Mouse (Mus musculus) embryonic facial prominence, embryonic 12.5 days (tissue): ENCODE results near the gene Hectd2. TPM values are rescaled to one million over a fixed set of nuclear protein-coding genes. Genes with fewer than 3 reads are reported as not detected.

Source experiments
- ATAC-seq: fragments of 200-750 bp; cut with Nextera tagmentation; 2 replicates; pipeline ENCODE4 v1.8.0; 2017; ENCODE audit not compliant: insufficient number of reproducible peaks, insufficient read depth, low FRiP score, low TSS enrichment
- H3K27ac ChIP-seq: fragments of 300-500 bp; sonication (generic); 2 replicates; pipeline ENCODE4 v1.5.1; 2016; ENCODE audit warnings: mild to moderate bottlenecking
- H3K27me3 ChIP-seq: fragments of 300-500 bp; sonication (generic); 2 replicates; pipeline ENCODE4 v1.6.1; 2016; ENCODE audit warnings: mild to moderate bottlenecking, moderate library complexity
- H3K36me3 ChIP-seq: fragments of 300-500 bp; sonication (generic); 2 replicates; pipeline ENCODE4 v1.6.1; 2016; ENCODE audit warnings: mild to moderate bottlenecking
- H3K4me1 ChIP-seq: fragments of 300-500 bp; sonication (generic); 2 replicates; pipeline ENCODE4 v1.6.1; 2016
- H3K4me2 ChIP-seq: fragments of 300-500 bp; sonication (generic); replicated peaks from 2 replicates; pipeline ENCODE4 v1.6.1; 2016; ENCODE audit warnings: mild to moderate bottlenecking, moderate library complexity
- H3K4me3 ChIP-seq: fragments of 300-500 bp; sonication (generic); 2 replicates; pipeline ENCODE4 v1.5.1; 2016; ENCODE audit warnings: mild to moderate bottlenecking
- H3K9ac ChIP-seq: fragments of 300-500 bp; sonication (generic); 2 replicates; pipeline ENCODE4 v1.6.1; 2016; ENCODE audit warnings: mild to moderate bottlenecking, moderate library complexity
- H3K9me3 ChIP-seq: fragments of 300-500 bp; sonication (generic); 2 replicates; pipeline ENCODE4 v1.6.1; 2016; ENCODE audit warnings: mild to moderate bottlenecking, moderate library complexity
- WGBS: fragments of 180-500 bp; shearing (Covaris S2); methylation state at CpG from one replicate; pipeline ENCODE4 v1.1.7; 2016; 5-methylcytosine and 5-hydroxymethylcytosine counted together
- polyA plus RNA-seq: library from polyadenylated mRNA; unstranded; fragments of >200 nt; fragmentation: Nextera tagmentation; extraction: Ambion mirVana; gene quantifications from 2 replicates; pipeline ENCODE4 v1.2.1, GENCODE M21; 2016

Hectd2 gene
- polyA plus RNA-seq, 1 experiment from 2014 or later, result 3.8 TPM

DNA sequence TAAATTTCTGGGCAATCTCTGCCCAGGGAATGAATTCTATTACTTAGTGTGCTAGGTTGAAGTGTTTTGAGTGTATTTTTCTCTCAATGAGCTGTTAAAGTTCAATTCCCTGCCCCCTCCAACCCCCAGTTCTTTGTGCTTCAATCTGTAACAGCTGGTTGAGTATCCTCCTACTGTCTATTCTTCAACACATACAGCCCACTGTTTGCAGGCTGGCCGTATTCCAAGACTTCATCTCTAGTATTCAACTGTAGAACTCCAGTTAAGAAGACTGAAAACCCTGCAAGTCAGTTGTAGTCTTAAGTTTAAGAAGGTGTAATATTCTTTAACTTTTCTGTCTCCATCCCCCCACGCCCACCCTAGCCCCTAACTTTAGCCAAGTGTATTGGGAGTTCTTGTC is 10.0 kb downstream of the Hectd2 start:
- H3K9me3 ChIP-seq, result no peaks in the 10 kb centered on the region
- 62% methylated on average over 2 of the region's 2 CpGs for WGBS
- H3K27ac ChIP-seq, result no peak overlapping the region
- no peaks in the 10 kb centered on the region for H3K36me3 ChIP-seq
- no peaks in the 10 kb centered on the region for H3K4me1 ChIP-seq
- no peak overlapping the region for H3K4me2 ChIP-seq
- ATAC-seq, result no peak
- no peaks in the 10 kb centered on the region for H3K27me3 ChIP-seq
- no peak overlapping the region for H3K9ac ChIP-seq
- no peak overlapping the region for H3K4me3 ChIP-seq

DNA sequence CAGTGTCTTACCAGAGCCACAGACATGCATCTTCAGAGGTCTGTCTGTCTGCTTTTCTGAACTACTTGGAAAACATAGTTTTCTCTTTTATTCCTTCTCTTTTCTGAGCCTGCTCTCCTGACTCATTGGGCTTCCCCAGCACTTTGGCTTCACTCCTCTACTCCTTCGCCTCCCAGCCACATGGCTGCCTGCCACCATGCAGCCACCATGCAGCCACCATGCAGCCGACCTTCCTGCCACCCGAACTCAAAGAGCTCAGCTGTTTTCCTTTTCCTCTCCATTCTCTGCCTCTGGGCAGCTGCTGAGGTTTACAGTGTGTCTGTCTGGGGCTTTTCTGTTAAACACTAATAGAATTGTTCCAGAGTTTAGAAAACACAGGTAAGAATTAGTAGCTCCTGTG is 19.5 kb downstream of the Hectd2 start:
- no peaks in the 10 kb centered on the region for H3K27me3 ChIP-seq
- H3K9ac ChIP-seq, result no peak overlapping the region
- H3K4me1 ChIP-seq, result no peaks in the 10 kb centered on the region
- no peaks in the 10 kb centered on the region for H3K36me3 ChIP-seq
- no peaks in the 10 kb centered on the region for H3K9me3 ChIP-seq
- no peak overlapping the region for H3K4me3 ChIP-seq
- H3K4me2 ChIP-seq, result no peak overlapping the region
- no peak overlapping the region for H3K27ac ChIP-seq
- no peak for ATAC-seq
- WGBS, result 55% methylated on average over 3 of the region's 3 CpGs

DNA sequence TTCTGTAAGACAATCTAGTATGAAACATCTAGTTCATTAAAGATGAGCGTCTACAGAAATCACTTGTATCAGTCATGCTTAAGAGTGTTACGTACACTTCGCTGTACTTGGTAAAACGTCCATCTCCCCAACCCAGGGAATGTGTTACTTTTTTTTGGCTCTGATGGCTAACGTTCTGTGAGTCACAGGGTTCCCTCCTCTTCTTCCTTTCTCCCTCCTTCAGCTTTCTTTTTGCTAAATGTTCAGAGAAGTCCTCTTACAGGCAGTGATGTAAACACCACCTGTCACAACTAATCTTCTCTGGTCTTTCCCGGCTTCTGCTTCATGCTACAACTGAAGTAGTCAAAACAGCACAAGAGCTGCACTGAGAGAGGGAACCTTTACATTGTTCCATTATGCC is 20.7 kb downstream of the Hectd2 start:
- Histone ChIP-seq H3K4me1 (no peaks in the 10 kb centered on the region), H3K4me3 (no peak overlapping the region), H3K9ac (no peak overlapping the region), H3K9me3 (no peaks in the 10 kb centered on the region), H3K27me3 (no peaks in the 10 kb centered on the region), H3K27ac (no peak overlapping the region), H3K36me3 (no peaks in the 10 kb centered on the region), H3K4me2 (no peak overlapping the region)
- WGBS, result 83% methylated on average over 6 of the region's 6 CpGs
- no peak for ATAC-seq

DNA sequence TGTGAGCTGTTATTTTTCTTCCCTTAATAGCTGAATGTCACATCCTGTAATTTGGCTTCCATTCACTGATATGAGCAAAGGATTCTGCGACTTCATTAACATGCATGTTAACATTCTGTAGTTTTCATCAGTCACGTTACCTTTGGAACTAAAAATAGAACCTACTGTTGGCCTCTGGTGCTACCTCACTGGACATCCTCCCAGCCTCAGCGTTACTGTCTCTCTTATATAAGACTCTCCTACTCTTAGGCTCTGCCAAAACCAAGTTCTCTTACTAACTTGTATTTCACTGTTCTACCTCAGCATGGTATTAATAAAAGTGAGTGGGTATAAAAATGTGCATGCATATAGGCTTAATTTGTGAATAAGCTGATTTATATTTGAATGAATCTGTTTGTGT is 26.4 kb downstream of the Hectd2 start:
- no peak overlapping the region for H3K4me3 ChIP-seq
- H3K36me3 ChIP-seq, result no peaks in the 10 kb centered on the region
- 74% methylated on average over 3 of the region's 3 CpGs for WGBS
- ATAC-seq, result no peak
- H3K4me1 ChIP-seq, result no peaks in the 10 kb centered on the region
- H3K27me3 ChIP-seq, result no peaks in the 10 kb centered on the region
- H3K9me3 ChIP-seq, result no peaks in the 10 kb centered on the region
- no peak overlapping the region for H3K9ac ChIP-seq
- H3K27ac ChIP-seq, result no peak overlapping the region
- no peak overlapping the region for H3K4me2 ChIP-seq

DNA sequence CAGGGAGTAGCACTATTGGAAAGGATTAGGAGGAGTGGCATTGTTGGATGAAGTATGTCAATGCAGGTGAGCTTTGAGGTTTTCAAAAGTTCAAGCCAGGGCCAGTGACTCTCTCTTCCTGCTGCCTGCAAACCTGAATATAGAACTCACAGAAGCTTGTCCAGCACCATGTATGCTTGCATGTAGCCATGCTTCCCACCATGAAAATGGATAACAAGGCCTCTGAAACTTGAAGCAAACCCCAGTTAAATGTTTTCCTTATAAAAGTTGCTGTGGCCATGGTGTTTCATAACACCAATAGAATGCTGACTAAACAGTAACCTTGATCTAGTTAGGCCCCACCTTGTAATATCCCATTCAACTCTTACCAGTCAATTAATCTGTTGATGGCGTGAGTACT is 27.7 kb downstream of the Hectd2 start:
- H3K27ac ChIP-seq, result no peak overlapping the region
- H3K9me3 ChIP-seq, result no peaks in the 10 kb centered on the region
- no peak overlapping the region for H3K9ac ChIP-seq
- no peaks in the 10 kb centered on the region for H3K27me3 ChIP-seq
- no peak overlapping the region for H3K4me2 ChIP-seq
- no peaks in the 10 kb centered on the region for H3K36me3 ChIP-seq
- no peak overlapping the region for H3K4me3 ChIP-seq
- 90% methylated on average over 1 of the region's 1 CpGs for WGBS
- no peak for ATAC-seq
- no peaks in the 10 kb centered on the region for H3K4me1 ChIP-seq

DNA sequence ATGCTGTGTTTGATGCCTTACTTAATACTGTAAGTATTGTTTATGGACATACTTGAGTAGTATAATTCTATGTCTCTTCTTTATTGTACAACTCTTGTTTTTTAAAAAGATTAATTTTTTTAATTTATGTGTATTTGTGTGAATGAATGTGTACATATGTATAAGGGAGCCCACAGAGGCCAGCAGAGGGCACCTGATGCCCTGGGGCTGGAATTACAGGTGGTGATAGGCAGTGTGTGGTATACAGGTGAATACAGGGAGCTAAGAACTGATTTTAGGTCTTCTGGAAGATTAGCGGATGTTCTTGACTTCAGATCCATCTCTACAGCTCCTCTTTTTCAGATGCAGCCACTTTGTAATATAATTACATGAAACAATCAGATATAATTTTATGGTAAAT is 31.1 kb downstream of the Hectd2 start:
- Histone ChIP-seq H3K27me3 (no peaks in the 10 kb centered on the region), H3K9me3 (no peaks in the 10 kb centered on the region), H3K27ac (no peak overlapping the region), H3K36me3 (no peaks in the 10 kb centered on the region), H3K4me1 (no peaks in the 10 kb centered on the region), H3K9ac (no peak overlapping the region), H3K4me2 (no peak overlapping the region), H3K4me3 (no peak overlapping the region)
- 92% methylated on average over 1 of the region's 1 CpGs for WGBS
- no peak for ATAC-seq

DNA sequence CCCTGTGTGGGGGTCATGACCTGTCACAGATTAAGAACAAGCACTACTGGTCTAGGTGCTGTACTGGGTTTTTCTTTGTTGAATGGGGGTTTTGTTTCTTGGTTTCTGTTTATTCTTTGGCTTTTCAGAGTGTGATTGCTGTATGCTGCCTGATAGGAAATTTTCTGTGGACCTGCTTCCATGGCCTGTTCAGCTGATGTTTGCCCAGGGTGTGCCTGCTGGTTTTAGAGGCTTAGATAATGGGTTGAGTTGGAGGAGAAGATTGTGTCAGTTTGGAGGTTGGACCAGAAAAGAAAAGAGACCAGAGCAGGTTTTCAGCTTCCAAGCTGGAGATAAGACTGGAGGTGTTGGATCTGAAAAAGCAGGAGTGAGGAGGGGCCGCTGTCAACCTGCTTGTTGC is 40.0 kb downstream of the Hectd2 start:
- no peak for ATAC-seq
- no peak overlapping the region for H3K27ac ChIP-seq
- no peaks in the 10 kb centered on the region for H3K36me3 ChIP-seq
- no peaks in the 10 kb centered on the region for H3K4me1 ChIP-seq
- no peak overlapping the region for H3K4me3 ChIP-seq
- no peaks in the 10 kb centered on the region for H3K9me3 ChIP-seq
- no peaks in the 10 kb centered on the region for H3K27me3 ChIP-seq
- no peak overlapping the region for H3K4me2 ChIP-seq
- WGBS, result 91% methylated on average over 1 of the region's 1 CpGs
- no peak overlapping the region for H3K9ac ChIP-seq

DNA sequence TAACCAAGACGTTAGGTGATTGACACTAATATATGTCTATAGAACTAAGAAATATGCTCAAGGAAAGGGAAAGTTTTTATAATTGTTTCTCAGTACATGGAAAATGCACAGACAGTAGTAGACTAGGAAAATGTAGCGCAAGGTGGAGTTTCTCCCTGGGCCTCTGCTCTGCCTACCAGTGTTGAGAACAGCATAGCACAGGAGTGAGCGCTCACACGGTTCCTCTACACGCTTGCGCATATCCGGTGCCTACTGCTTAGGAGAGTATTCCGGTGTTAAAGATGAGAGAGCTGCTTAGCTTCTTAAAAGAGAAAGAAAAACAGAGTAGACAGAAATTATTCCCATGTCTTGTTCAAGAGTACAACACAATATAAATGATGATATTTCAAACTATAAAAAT is 47.4 kb downstream of the Hectd2 start:
- no peaks in the 10 kb centered on the region for H3K4me1 ChIP-seq
- no peak for ATAC-seq

DNA sequence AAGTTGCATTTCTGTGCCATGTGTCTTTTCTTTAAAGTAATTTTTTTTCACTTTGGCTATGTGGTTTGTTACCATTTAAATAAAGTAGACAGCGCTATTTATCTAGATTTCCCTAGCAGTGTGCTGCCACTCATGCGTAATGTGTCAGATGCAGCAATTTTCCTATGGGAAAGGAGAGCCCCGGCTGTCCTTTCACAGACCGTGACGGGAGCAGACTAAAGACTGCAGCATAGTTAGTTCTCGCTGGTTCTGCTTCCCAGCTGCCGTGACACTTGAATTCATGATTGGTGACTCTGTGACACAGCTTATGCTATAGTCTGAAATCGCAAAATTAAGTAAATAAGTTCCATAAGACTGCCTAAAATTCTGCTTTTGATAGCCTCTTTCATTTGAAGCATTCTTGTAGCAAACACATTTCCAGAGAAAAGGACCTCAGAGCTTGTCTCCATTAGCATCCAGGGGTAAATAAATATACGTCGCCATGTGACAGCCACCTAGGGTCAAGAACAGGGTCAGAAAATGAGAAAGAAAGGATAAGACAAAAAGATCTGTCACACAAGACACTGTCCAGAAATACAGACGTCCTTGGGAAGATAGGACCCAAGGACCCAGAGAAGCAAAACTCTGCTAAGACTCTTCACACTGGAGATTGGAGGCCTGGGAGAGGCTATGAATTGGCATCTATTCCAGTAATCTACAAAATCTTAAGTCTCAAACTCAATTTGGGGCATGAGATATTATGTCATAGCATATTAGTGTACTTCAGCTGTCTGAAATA is 48.3 kb downstream of the Hectd2 start:
- WGBS, result 59% methylated on average over 11 of the region's 11 CpGs
- H3K27me3 ChIP-seq, result no peaks in the 10 kb centered on the region
- H3K9me3 ChIP-seq, result no peaks in the 10 kb centered on the region

More for the DNA sequence above, 47.4 kb downstream of the Hectd2 start:
- Histone ChIP-seq H3K36me3 (no peaks in the 10 kb centered on the region), H3K4me3 (no peak overlapping the region), H3K27ac (no peak overlapping the region), H3K9me3 (no peaks in the 10 kb centered on the region), H3K27me3 (no peaks in the 10 kb centered on the region), H3K4me2 (no peak overlapping the region), H3K9ac (no peak overlapping the region)
- WGBS, result 88% methylated on average over 8 of the region's 8 CpGs

DNA sequence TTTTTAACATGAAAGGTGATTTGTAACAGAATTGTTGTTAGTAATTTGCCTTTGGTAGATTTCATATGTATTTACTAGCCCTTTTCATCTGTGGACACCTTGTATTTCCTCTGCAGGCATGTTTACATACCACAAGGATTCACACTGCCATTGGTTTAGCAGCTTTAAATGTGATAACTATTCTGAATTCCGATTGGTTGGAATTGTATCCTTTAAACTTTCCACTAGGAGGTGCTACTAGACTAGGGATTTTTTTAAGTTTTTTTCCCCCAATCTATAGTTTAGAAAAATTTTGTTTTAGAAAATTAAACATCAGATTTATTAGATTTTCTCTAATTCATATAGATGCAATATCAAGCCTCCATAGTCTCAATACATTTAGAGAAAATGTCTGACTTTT is 51.8 kb downstream of the Hectd2 start:
- Histone ChIP-seq H3K27ac (no peak overlapping the region), H3K4me2 (no peak overlapping the region), H3K4me3 (no peak overlapping the region), H3K9ac (no peak overlapping the region), H3K27me3 (no peaks in the 10 kb centered on the region), H3K9me3 (no peaks in the 10 kb centered on the region), H3K4me1 (no peaks in the 10 kb centered on the region), H3K36me3 (no peaks in the 10 kb centered on the region)
- whole genome bisulfite sequencing, result 43% methylated on average over 1 of the region's 1 CpGs
- no peak for ATAC-seq

More for the DNA sequence above, 48.3 kb downstream of the Hectd2 start:
- Histone ChIP-seq H3K27ac (no peak overlapping the region), H3K4me3 (no peak overlapping the region), H3K4me2 (no peak overlapping the region), H3K9ac (no peak overlapping the region), H3K4me1 (no peaks in the 10 kb centered on the region), H3K36me3 (no peaks in the 10 kb centered on the region)
- no peak for ATAC-seq

DNA sequence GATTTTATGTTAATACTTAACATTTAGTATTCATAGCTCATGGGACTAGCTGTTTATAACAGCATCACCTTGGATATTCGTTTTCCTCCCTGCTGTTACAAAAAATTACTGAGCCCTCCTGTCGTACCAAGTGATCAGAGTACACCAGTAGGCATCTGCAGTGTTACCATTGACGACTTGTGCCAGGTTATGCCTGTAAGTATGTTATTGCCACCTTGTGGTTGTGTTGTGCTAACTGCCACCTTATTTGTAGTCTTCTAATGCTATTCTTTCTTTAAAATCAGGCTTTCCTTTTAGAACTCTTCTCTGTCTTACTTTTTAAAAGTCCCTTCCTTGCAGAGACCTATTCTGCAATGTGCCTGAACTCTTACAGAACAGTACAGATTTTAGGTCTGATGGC is 54.8 kb downstream of the Hectd2 start:
- Histone ChIP-seq H3K4me3 (no peak overlapping the region), H3K27ac (no peak overlapping the region), H3K4me2 (no peak overlapping the region), H3K4me1 (no peaks in the 10 kb centered on the region), H3K36me3 (no peaks in the 10 kb centered on the region), H3K9ac (no peak overlapping the region), H3K9me3 (no peaks in the 10 kb centered on the region), H3K27me3 (no peaks in the 10 kb centered on the region)
- ATAC-seq, result no peak
- WGBS, result 51% methylated on average over 3 of the region's 3 CpGs

DNA sequence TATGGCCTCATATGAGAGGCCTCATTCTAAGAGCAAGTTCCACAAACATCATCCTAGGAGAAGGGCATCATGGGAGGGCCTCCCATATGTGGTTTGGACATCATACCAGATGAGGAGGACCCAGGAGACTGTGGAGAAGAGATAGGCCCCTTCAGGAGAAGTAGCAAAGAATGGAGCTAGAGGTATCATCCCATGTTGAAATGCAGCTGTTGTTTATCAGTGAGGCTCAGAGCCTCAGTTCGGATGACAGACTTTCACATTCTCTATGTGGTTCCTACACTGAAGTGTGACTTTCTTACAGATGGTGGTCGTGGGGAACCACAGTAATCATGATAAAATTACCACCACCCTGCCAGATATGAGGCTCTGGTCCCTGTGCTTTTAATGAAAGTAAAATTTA is 55.9 kb downstream of the Hectd2 start:
- no peak overlapping the region for H3K4me3 ChIP-seq
- H3K36me3 ChIP-seq, result no peaks in the 10 kb centered on the region
- no peak overlapping the region for H3K9ac ChIP-seq
- H3K27ac ChIP-seq, result no peak overlapping the region
- H3K27me3 ChIP-seq, result no peaks in the 10 kb centered on the region
- no peaks in the 10 kb centered on the region for H3K4me1 ChIP-seq
- ATAC-seq, result no peak
- H3K4me2 ChIP-seq, result no peak overlapping the region
- 66% methylated on average over 2 of the region's 2 CpGs for WGBS
- no peaks in the 10 kb centered on the region for H3K9me3 ChIP-seq
